Mouse (Mus musculus): ENCODE results near the gene Inpp5d.

- no peak for TF ChIP-seq CTCF (IDR thresholded peaks at IDR 0.05; ENCODE audit: borderline replicate concordance, control insufficient read depth, extremely low read depth, insufficient read depth, low read length, poor library complexity)
- TF ChIP-seq POLR2A (IDR thresholded peaks at IDR 0.05; ENCODE audit: control insufficient read depth, extremely low read depth, insufficient read depth, low read length, poor library complexity), result no peak
Measured at GRCm38 (mm10) chr1:87626344-87626743, 6.2 kb downstream of the Inpp5d start.
